Comparison of ENCODE assay signal across 12 mouse cellular contexts in genomic region chr3:127640762-127641700, GRCm38 (mm10). TPM values are rescaled to one million over a fixed set of nuclear protein-coding genes. Genes with fewer than 3 reads are reported as not detected.
A peak's percentile ranks its signal among the peaks of the same experiment; 100 is the strongest.
DNase-seq lines count a peak whose midpoint lies in the region; ATAC-seq lines count a peak whose summit lies in the region.
"Had no signal": no experiment of that assay in that cellular context is flagged by ENCODE, and none has a peak within 500 bp of the region (broad histone marks: within the 10 kb centered on the region; RNA-seq: fewer than 3 reads in every experiment).

No protein-coding gene starts in this region.

- no peak for DNase-seq in heart, postnatal 4 days
- DNase-seq in left cerebral cortex, postnatal 14 days (ENCODE audit: low spot score in 2 of 2), result no peak
- DNase-seq: layer of hippocampus, postnatal 36 days; right cerebral cortex, postnatal 4 days had no signal

- H3K9me3 ChIP-seq in heart, embryonic 15.5 days (replicated peaks), result no peaks in the 10 kb centered on the region
- H3K9me3 ChIP-seq in embryonic facial prominence, embryonic 12.5 days, result no peaks in the 10 kb centered on the region
- no peaks in the 10 kb centered on the region for H3K9me3 ChIP-seq in midbrain, embryonic 13.5 days
- H3K9me3 ChIP-seq in liver, embryonic 12.5 days (replicated peaks), result no peaks in the 10 kb centered on the region

- intact Hi-C loops in left cerebral cortex, postnatal 14 days (cut with DNase I), result no loop called here

- peak overlapping the region; percentile 48 for H3K4me2 ChIP-seq in heart, embryonic 15.5 days
- H3K4me2 ChIP-seq in embryonic facial prominence, embryonic 12.5 days (replicated peaks), result peak overlapping the region; percentile 19; the same call in 1 of the 2 replicates
- peak overlapping the region; percentile 46 for H3K4me2 ChIP-seq in midbrain, embryonic 13.5 days (replicated peaks)
- no peak overlapping the region for H3K4me2 ChIP-seq in liver, embryonic 12.5 days

- WGBS in heart, embryonic 15.5 days, result 6% methylated on average over 37 of the region's 37 CpGs
- WGBS in embryonic facial prominence, embryonic 12.5 days, result 2% methylated on average over 37 of the region's 37 CpGs
- 3% methylated on average over 37 of the region's 37 CpGs for WGBS in midbrain, embryonic 13.5 days
- WGBS in liver, embryonic 12.5 days (ENCODE audit: insufficient replicate concordance), result 9% methylated on average over 37 of the region's 37 CpGs

- H3K27me3 ChIP-seq in heart, embryonic 15.5 days, result peaks cover 95% of the 10 kb centered on the region
- H3K27me3 ChIP-seq in embryonic facial prominence, embryonic 12.5 days, result peaks cover 92% of the 10 kb centered on the region
- peaks cover 95% of the 10 kb centered on the region for H3K27me3 ChIP-seq in midbrain, embryonic 13.5 days
- H3K27me3 ChIP-seq in liver, embryonic 12.5 days (replicated peaks), result peaks cover 96% of the 10 kb centered on the region

- peak overlapping the region; percentile 17; the same call in 1 of the 2 replicates for H3K4me3 ChIP-seq in heart, embryonic 15.5 days
- no peak overlapping the region for H3K4me3 ChIP-seq in embryonic facial prominence, embryonic 12.5 days
- peak overlapping the region; percentile 9; the same call in 1 of the 2 replicates for H3K4me3 ChIP-seq in midbrain, embryonic 13.5 days (replicated peaks)
- no peak overlapping the region for H3K4me3 ChIP-seq in liver, embryonic 12.5 days

- H3K4me1 ChIP-seq in heart, embryonic 15.5 days (replicated peaks), result peaks cover 14% of the 10 kb centered on the region
- H3K4me1 ChIP-seq in embryonic facial prominence, embryonic 12.5 days, result peaks cover 7% of the 10 kb centered on the region; the same call in 1 of the 2 replicates
- peaks cover 42% of the 10 kb centered on the region for H3K4me1 ChIP-seq in midbrain, embryonic 13.5 days (replicated peaks)
- no peaks in the 10 kb centered on the region for H3K4me1 ChIP-seq in liver, embryonic 12.5 days

- H3K36me3 ChIP-seq in heart, embryonic 15.5 days, result no peaks in the 10 kb centered on the region
- no peaks in the 10 kb centered on the region for H3K36me3 ChIP-seq in embryonic facial prominence, embryonic 12.5 days
- H3K36me3 ChIP-seq in midbrain, embryonic 13.5 days, result no peaks in the 10 kb centered on the region
- no peaks in the 10 kb centered on the region for H3K36me3 ChIP-seq in liver, embryonic 12.5 days

- no peak for ATAC-seq in heart, embryonic 15.5 days (replicated peaks; ENCODE audit: insufficient number of reproducible peaks, insufficient read depth, low FRiP score, low read depth)
- no peak for ATAC-seq in embryonic facial prominence, embryonic 12.5 days (ENCODE audit: insufficient number of reproducible peaks, insufficient read depth, low FRiP score, low TSS enrichment)
- peak; percentile 14 for ATAC-seq in inflammation-experienced regulatory T-cells, adult 6 months
- peak; percentile 18 for ATAC-seq in midbrain, embryonic 13.5 days
- no peak for ATAC-seq in frontal cortex, adult (ENCODE audit: low TSS enrichment)
- no peak for ATAC-seq in liver, embryonic 12.5 days

- no peak overlapping the region for H3K27ac ChIP-seq in heart, embryonic 15.5 days
- no peak overlapping the region for H3K27ac ChIP-seq in embryonic facial prominence, embryonic 12.5 days
- H3K27ac ChIP-seq in midbrain, embryonic 13.5 days, result peak overlapping the region; percentile 74
- H3K27ac ChIP-seq in liver, embryonic 12.5 days, result no peak overlapping the region

- no peak overlapping the region for H3K9ac ChIP-seq in heart, embryonic 15.5 days
- no peak overlapping the region for H3K9ac ChIP-seq in embryonic facial prominence, embryonic 12.5 days
- no peak overlapping the region for H3K9ac ChIP-seq in midbrain, embryonic 13.5 days (replicated peaks)
- no peak overlapping the region for H3K9ac ChIP-seq in liver, embryonic 12.5 days

RNA-seq across cellular contexts. Expression of gene Neurog2, which starts 8.1 kb away (rescaled TPM):
- polyA plus RNA-seq in heart, embryonic 15.5 days (2015; fragmentation: Nextera tagmentation; extraction: Ambion mirVana), result not detected in 2 replicates
- total RNA-seq in heart, postnatal 4 days (2021), result not detected
- polyA plus RNA-seq in embryonic facial prominence, embryonic 12.5 days (2016; fragmentation: Nextera tagmentation; extraction: Ambion mirVana), result 3.9 and 5.2 TPM in 2 replicates
- not detected for polyA plus RNA-seq in inflammation-experienced regulatory T-cells, adult 6 months (2017; shearing (Covaris generic))
- 58.3 and 67.5 TPM in 2 replicates for polyA plus RNA-seq in midbrain, embryonic 13.5 days (2015; fragmentation: Nextera tagmentation; extraction: Ambion mirVana)
- under 1 TPM; 0.35 to 0.53 TPM for total RNA-seq in left cerebral cortex, postnatal 14 days (2021)
- not detected in 2 replicates for polyA plus RNA-seq in liver, embryonic 12.5 days (2016; fragmentation: Nextera tagmentation; extraction: Ambion mirVana)
- total RNA-seq: megakaryocyte progenitor cell, adult 5-6 weeks had no signal
- polyA plus RNA-seq: CD4-positive, CD25-positive, alpha-beta regulatory T cell, adult 4 months had no signal

Comparison
In these comparisons a context has a peak if more than half of its experiments do, and no peak if none do; other contexts are left out.
1. ATAC-seq: peak in inflammation-experienced regulatory T-cells, adult 6 months (single experiment) and midbrain, embryonic 13.5 days (single experiment); none in heart, embryonic 15.5 days (single experiment), embryonic facial prominence, embryonic 12.5 days (single experiment), frontal cortex, adult (single experiment) and liver, embryonic 12.5 days (single experiment).
2. H3K4me3 ChIP-seq: peak in heart, embryonic 15.5 days (single experiment) and midbrain, embryonic 13.5 days (single experiment); none in embryonic facial prominence, embryonic 12.5 days (single experiment) and liver, embryonic 12.5 days (single experiment).